Mouse (Mus musculus) naive thymus-derived CD4-positive, alpha-beta T cell, adult 2 months (primary cell): Measurements from ENCODE around the gene Zfp618.

Experiments
- DNase-seq: peaks from one replicate; pipeline ENCODE4 v3.0.0-alpha.2; 2011; ENCODE audit warnings: low read depth

Zfp618 gene

GRCm38 (mm10) chr4:63067822-63068221 is 102.4 kb downstream of the Zfp618 start:
- DNase-seq, result no peak

- no peak for DNase-seq
Observed at GRCm38 (mm10) chr4:63068499-63069175, 103.3 kb downstream of the Zfp618 start.

GRCm38 (mm10) chr4:63071413-63072260 is 106.3 kb downstream of the Zfp618 start:
- DNase-seq, result no peak

GRCm38 (mm10) chr4:63073139-63073538 is 107.8 kb downstream of the Zfp618 start:
- DNase-seq, result peak; percentile 55

GRCm38 (mm10) chr4:63079159-63079558 is 113.8 kb downstream of the Zfp618 start:
- DNase-seq, result no peak

GRCm38 (mm10) chr4:63084473-63084889 is 119.1 kb downstream of the Zfp618 start:
- no peak for DNase-seq

GRCm38 (mm10) chr4:63089484-63089883 is 124.1 kb downstream of the Zfp618 start:
- DNase-seq, result peak; percentile 60

- DNase-seq, result no peak
Observed at GRCm38 (mm10) chr4:63091151-63091550, 125.8 kb downstream of the Zfp618 start.

GRCm38 (mm10) chr4:63097603-63098002 is 132.2 kb downstream of the Zfp618 start:
- no peak for DNase-seq

GRCm38 (mm10) chr4:63100478-63100877 is 135.1 kb downstream of the Zfp618 start:
- no peak for DNase-seq

- DNase-seq, result no peak
Observed at GRCm38 (mm10) chr4:63102025-63102424, 136.7 kb downstream of the Zfp618 start.

- DNase-seq, result no peak
Observed at GRCm38 (mm10) chr4:63105651-63106050, 140.3 kb downstream of the Zfp618 start.

- peak; percentile 87 for DNase-seq
Observed at GRCm38 (mm10) chr4:63118639-63119437, 153.5 kb downstream of the Zfp618 start.

GRCm38 (mm10) chr4:63124861-63125466 is 159.6 kb downstream of the Zfp618 start:
- no peak for DNase-seq

- DNase-seq, result no peak
Observed at GRCm38 (mm10) chr4:63129891-63130624, 164.7 kb downstream of the Zfp618 start.

GRCm38 (mm10) chr4:63147268-63147667 is 181.9 kb downstream of the Zfp618 start:
- DNase-seq, result no peak

- DNase-seq, result no peak
Observed at GRCm38 (mm10) chr4:63151127-63151526, 185.8 kb downstream of the Zfp618 start.

GRCm38 (mm10) chr4:63154028-63154427 is 188.7 kb downstream of the Zfp618 start:
- no peak for DNase-seq

GRCm38 (mm10) chr4:63154699-63155098 is 189.3 kb downstream of the Zfp618 start, which contains the start of gene Ambp:
Ambp (minus strand) TSS chr4:63154799.
- no peak for DNase-seq

- no peak for DNase-seq
Observed at GRCm38 (mm10) chr4:63155596-63155995, 190.2 kb downstream of the Zfp618 start.
